In the genomic region with DNA sequence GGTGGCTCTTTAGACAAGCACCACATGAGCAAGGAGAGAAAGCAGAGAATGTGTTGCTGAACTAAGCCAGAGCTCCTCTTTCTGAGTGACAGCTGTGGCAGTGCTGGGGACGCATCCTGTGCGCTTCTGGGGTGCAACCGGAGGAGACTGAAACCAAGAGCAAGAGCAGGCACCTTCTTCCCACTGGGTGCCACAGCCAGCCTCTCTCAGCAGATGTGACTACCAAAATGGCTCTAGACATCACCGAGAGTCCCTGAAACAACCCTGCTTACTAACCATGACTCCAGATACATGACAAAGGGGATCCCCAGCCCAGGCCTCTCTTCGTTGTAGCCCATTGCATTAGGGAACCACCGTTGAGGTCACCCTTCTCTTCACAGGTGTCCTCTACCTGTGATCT, we compare ENCODE assay signal across 10 mouse cellular contexts. TPM values are rescaled to one million over a fixed set of nuclear protein-coding genes. Genes with fewer than 3 reads are reported as not detected.
DNase-seq lines count a peak whose midpoint lies in the region; ATAC-seq and TF ChIP-seq lines count a peak whose summit lies in the region.
"Had no signal": no experiment of that assay in that cellular context is flagged by ENCODE, and none has a peak within 500 bp of the region (broad histone marks: within the 10 kb centered on the region; RNA-seq: fewer than 3 reads in every experiment).

No protein-coding gene starts in this region.

- H3K9ac ChIP-seq in embryonic facial prominence, embryonic 13.5 days, result peak overlapping the region; percentile 72; the same call in 1 of the 2 replicates
- peak overlapping the region; percentile 84; the same call in 1 of the 2 replicates for H3K9ac ChIP-seq in hindbrain, embryonic 14.5 days
- H3K9ac ChIP-seq in neural tube, embryonic 15.5 days (replicated peaks), result peak overlapping the region; percentile 69; the same call in 1 of the 2 replicates
- H3K9ac ChIP-seq: limb, embryonic 15.5 days had no signal

- ATAC-seq in embryonic facial prominence, embryonic 13.5 days (ENCODE audit: insufficient number of reproducible peaks, insufficient read depth, low FRiP score, low TSS enrichment, low read depth), result no peak
- ATAC-seq in hindbrain, embryonic 14.5 days (ENCODE audit: low FRiP score), result no peak
- no peak for ATAC-seq in neural tube, embryonic 15.5 days (ENCODE audit: low FRiP score)

- H3K27ac ChIP-seq in left cerebral cortex, adult 2 months, result peak overlapping the region; percentile 98
- peak overlapping the region; percentile 86; the same call in 1 of the 2 replicates for H3K27ac ChIP-seq in embryonic facial prominence, embryonic 13.5 days
- peak overlapping the region; percentile 95 for H3K27ac ChIP-seq in hindbrain, embryonic 14.5 days
- peak overlapping the region; percentile 94 for H3K27ac ChIP-seq in neural tube, embryonic 15.5 days (replicated peaks)

- no peaks in the 10 kb centered on the region for H3K27me3 ChIP-seq in embryonic facial prominence, embryonic 13.5 days
- no peaks in the 10 kb centered on the region for H3K27me3 ChIP-seq in hindbrain, embryonic 14.5 days (ENCODE audit: control insufficient read depth, insufficient read depth, low read length)
- H3K27me3 ChIP-seq in neural tube, embryonic 15.5 days (replicated peaks), result no peaks in the 10 kb centered on the region
- H3K27me3 ChIP-seq: limb, embryonic 15.5 days had no signal

- H3K4me2 ChIP-seq in embryonic facial prominence, embryonic 13.5 days, result no peak overlapping the region
- no peak overlapping the region for H3K4me2 ChIP-seq in hindbrain, embryonic 14.5 days (replicated peaks)
- no peak overlapping the region for H3K4me2 ChIP-seq in neural tube, embryonic 15.5 days

- no peaks in the 10 kb centered on the region for H3K36me3 ChIP-seq in embryonic facial prominence, embryonic 13.5 days
- no peaks in the 10 kb centered on the region for H3K36me3 ChIP-seq in hindbrain, embryonic 14.5 days (replicated peaks; ENCODE audit: control insufficient read depth, insufficient read depth)
- H3K36me3 ChIP-seq in neural tube, embryonic 15.5 days, result no peaks in the 10 kb centered on the region
- H3K36me3 ChIP-seq: limb, embryonic 15.5 days had no signal

- no peak for TF ChIP-seq CTCF in left cerebral cortex, adult 2 months (IDR thresholded peaks at IDR 0.05)

- intact Hi-C loops in left cerebral cortex, adult 2 months (cut with DNase I), result no loop called here

- no peak for DNase-seq in left cerebral cortex, adult 2 months (ENCODE audit: extremely low spot score in 1 of 2, low spot score in 2 of 2)
- no peak for DNase-seq in left cerebral cortex, adult 9 months (ENCODE audit: low spot score in 2 of 2)
- DNase-seq in hindbrain, embryonic 14.5 days (ENCODE audit: low spot score), result no peak
- no peak for DNase-seq in right cerebral cortex, postnatal 4 days
- no peak for DNase-seq in layer of hippocampus, postnatal 14 days (ENCODE audit: low spot score in 2 of 2)
- no peak for DNase-seq in gastrocnemius, postnatal 4 days (ENCODE audit: low spot score in 2 of 2)
- DNase-seq: cerebellum, adult 8-10 months had no signal

- no peak overlapping the region for H3K4me3 ChIP-seq in left cerebral cortex, adult 2 months
- H3K4me3 ChIP-seq in embryonic facial prominence, embryonic 13.5 days, result no peak overlapping the region
- H3K4me3 ChIP-seq in hindbrain, embryonic 14.5 days (replicated peaks; ENCODE audit: low read length), result no peak overlapping the region
- H3K4me3 ChIP-seq in neural tube, embryonic 15.5 days (replicated peaks), result no peak overlapping the region

- no peaks in the 10 kb centered on the region for H3K9me3 ChIP-seq in embryonic facial prominence, embryonic 13.5 days
- H3K9me3 ChIP-seq in hindbrain, embryonic 14.5 days (ENCODE audit: control insufficient read depth, low read length), result no peaks in the 10 kb centered on the region
- no peaks in the 10 kb centered on the region for H3K9me3 ChIP-seq in neural tube, embryonic 15.5 days (replicated peaks)
- H3K9me3 ChIP-seq: limb, embryonic 15.5 days had no signal

- 79% methylated on average over 6 of the region's 6 CpGs for WGBS in embryonic facial prominence, embryonic 13.5 days
- WGBS in hindbrain, embryonic 14.5 days, result 77% methylated on average over 6 of the region's 6 CpGs
- 89% methylated on average over 6 of the region's 6 CpGs for WGBS in neural tube, embryonic 15.5 days

- H3K4me1 ChIP-seq in embryonic facial prominence, embryonic 13.5 days, result peaks cover 65% of the 10 kb centered on the region
- H3K4me1 ChIP-seq in hindbrain, embryonic 14.5 days (replicated peaks; ENCODE audit: control insufficient read depth, insufficient read depth, low read length), result peaks cover 56% of the 10 kb centered on the region
- H3K4me1 ChIP-seq in neural tube, embryonic 15.5 days, result peaks cover 65% of the 10 kb centered on the region

RNA-seq across cellular contexts. Expression of gene Cyth1, which starts 44.9 kb away (rescaled TPM):
- total RNA-seq in left cerebral cortex, adult 2 months (2021), result 10 to 100 TPM; 65.2 to 69.3 TPM
- polyA plus RNA-seq in embryonic facial prominence, embryonic 13.5 days (2015; fragmentation: Nextera tagmentation; extraction: Ambion mirVana), result 15.8 and 16.1 TPM in 2 replicates
- 18.1 and 18.7 TPM in 2 replicates for polyA plus RNA-seq in hindbrain, embryonic 14.5 days (2014; fragmentation: Nextera tagmentation; extraction: Ambion mirVana)
- 22.5 and 24.8 TPM in 2 replicates for polyA plus RNA-seq in neural tube, embryonic 15.5 days (2015; fragmentation: Nextera tagmentation; extraction: Ambion mirVana)
- 10 to 100 TPM; 72.0 to 75.0 TPM for total RNA-seq in layer of hippocampus, postnatal 14 days (2021)
- total RNA-seq in gastrocnemius, postnatal 4 days (2021), result 10 to 100 TPM; 28.4 to 32.2 TPM
